Mouse (Mus musculus) CD4-positive, CD25-positive, alpha-beta regulatory T cell, adult 4 months (primary cell): ENCODE results near the gene Coq7. TPM values are rescaled to one million over a fixed set of nuclear protein-coding genes. Genes with fewer than 3 reads are reported as not detected.
A peak's percentile ranks its signal among the peaks of the same experiment; 100 is the strongest.

ENCODE experiments used
- ATAC-seq: one replicate; pipeline ENCODE4 v1.8.0; 2017
- polyA plus RNA-seq, 2 experiments: library from polyadenylated mRNA; unstranded; fragments of 100-300 nt; shearing (Covaris generic); gene quantifications; one replicate each; pipeline ENCODE4 v1.2.1; 2017

Gene Coq7
- polyA plus RNA-seq, 2 experiments from 2014 or later = 10.3 to 10.7 TPM

DNA sequence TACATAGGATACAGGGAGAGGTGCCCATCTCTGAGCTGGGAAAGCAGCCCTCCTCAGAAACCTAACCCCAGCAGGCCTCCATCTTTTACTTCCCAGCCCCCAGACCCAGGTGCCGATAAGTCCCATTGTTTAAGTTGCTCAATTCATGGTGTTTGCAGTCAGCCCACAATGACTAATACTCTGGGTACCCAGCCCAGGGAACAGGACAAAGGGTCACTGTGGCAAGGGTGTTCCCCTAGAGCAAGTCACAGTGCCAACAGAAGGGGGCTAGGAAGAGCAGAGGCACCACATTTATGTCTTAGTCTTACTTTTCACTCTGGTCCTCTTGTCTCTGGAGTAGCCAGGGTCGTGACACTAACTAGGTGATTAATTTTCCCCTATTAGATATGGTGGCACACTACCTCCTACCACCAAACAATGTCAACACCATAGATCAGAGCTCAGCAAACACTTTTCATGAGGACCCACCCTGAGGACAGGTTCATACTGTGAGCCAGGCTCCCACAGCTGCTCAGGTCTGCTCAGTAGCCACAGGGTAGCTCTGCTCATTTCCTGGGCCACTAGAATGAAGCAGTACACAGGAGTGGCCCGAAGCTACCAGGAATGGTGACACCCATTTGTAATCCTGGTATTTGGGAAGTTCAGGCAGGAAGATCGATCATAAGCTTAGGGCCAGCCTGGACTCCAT, 38.1 kb downstream of the Coq7 start:
- no peak for ATAC-seq

DNA sequence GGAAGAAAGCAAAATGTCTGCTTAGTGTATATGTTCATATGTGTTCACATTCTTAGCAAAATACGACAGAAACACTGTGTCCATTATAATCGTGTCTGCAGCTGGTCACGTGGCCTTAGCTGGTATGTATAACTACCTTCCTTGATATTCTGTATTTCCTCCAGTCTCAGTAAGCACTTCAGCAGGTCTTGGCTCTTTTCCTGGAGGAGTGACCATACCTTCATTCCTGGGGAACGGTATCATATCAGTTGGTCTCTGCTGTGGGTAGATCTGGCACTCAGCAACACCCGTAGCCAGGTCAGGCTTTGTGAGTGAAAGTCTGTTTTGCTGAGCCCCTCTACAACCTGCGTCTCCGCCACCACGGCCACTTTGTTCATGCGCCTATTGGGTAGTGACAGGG, 39.3 kb downstream of the Coq7 start:
- ATAC-seq = no peak

DNA sequence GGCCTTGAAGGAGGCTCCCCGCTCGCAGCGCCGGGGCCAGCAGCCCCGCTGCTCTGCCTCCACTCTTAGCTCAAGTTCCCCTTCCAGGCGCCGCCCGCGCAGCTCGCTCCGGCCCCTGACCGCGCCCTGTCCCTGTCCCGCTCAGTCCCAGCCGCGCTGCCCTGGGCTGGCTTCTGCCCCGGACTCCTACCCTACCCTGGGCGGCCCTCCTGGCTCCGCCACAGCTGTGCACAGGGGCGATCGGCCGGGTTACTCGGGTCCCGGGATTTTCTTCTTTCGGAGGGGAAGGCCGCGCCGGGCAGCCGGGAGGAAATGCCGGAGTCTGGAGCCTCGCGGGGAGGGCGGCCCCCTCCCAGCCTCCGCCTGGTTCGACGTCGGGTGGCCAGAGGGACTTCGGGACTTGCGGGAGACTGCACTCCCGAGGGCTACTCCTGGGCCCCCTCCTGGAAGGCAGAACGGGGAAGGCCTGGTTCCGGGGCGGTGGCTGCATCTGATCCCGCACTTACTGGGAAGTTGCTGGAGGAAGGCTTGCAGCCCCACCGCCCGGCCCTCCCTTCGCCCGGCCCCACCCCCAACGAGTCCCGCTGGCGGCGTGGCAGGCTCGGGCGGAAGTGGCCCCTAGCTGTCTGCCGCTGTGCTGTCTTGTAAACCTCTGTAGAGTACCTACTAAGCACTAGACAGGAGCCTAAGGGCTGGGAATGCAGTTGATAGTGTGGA, 41.6 kb downstream of the Coq7 start, which contains the start of gene Itpripl2:
Gene Itpripl2 (minus strand): TSS at position 545 of the 717 bp plus-strand sequence.
- peak; percentile 89 for ATAC-seq

DNA sequence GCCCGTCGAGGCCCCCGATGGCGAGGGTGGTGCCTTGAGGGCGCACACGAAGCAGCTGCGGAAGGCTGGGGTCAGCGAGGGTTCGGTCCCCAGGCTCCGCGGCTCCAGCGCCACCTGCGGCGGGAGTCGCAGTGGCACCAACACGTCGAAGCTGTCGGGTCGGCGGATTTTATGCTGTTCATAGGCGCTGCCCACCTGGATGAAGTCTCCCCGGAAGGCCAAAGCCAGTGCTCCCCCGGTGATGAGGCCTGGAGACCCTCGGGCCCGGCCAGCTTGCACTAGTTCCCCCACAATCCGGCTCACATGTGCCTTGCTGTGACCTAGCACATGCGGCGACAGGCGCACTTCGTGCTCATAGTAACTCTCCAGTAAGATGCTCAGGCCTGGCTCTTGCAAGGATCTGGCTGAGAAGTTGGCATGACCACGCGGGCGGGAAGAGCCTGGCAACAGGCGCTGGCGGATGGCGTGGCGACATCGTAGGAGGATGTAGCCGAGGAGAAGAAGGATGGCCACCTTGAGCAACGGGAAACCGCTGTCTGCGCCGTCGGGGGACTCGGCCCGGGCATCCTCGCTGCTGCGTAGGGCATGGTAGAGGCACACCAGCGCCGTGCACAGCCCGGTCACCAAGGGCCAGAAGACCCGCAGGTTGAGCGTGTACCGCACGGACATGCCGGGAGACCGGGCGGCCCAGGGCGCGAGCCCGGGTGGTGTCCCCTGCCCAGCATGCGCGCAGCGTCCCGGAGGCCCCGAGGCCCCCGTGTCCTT, 42.3 kb downstream of the Coq7 start:
- ATAC-seq = no peak

DNA sequence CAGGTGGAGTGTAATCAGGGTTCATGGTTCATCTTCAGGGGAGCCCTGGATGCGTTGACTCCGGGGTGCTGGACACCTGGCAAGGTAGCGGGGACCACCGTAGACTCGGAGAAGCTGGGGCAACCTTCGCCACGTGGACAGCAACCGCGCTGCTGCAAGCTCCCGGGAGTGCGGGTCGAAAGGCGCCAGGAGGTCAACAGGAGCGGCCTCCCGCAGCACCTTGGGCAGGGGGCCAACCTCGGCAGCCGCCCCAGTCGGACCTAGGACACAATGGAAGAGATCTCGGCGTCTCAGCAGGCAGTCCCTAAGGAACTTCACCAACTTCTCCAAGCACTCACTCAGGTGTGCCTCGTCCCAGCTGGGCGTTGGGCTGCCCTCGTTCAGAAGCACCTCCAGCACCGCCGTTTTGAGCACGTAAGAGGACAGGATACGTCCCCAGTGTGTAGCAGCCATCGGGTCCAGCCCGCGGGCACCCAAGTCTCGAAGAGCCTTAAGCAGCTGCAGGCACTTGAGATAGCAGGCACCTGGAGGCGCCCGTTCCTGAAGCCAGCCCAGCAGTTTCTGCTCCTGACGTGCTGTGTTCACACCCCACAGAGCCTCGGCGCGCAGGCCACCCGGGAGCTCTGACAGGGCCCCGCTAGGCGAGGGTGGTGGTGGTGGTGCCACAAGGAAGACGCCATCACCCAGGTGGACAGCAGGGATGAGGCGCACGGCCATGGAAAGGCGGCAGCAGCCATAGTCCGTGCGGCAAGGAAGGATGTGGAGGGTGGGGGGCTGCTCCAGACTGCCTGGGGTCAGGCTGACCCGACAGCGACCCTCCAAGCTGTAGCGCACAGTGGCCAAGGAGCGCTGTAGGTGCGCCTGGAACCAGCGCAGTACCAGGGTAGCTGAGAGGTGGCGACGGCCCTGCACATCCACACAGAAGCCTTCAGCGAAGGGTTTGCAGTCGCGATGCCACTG, 43.2 kb downstream of the Coq7 start:
- no peak for ATAC-seq

GRCm38 (mm10) chr7:118488060-118488664, 45.0 kb downstream of the Coq7 start:
- no peak for ATAC-seq

DNA sequence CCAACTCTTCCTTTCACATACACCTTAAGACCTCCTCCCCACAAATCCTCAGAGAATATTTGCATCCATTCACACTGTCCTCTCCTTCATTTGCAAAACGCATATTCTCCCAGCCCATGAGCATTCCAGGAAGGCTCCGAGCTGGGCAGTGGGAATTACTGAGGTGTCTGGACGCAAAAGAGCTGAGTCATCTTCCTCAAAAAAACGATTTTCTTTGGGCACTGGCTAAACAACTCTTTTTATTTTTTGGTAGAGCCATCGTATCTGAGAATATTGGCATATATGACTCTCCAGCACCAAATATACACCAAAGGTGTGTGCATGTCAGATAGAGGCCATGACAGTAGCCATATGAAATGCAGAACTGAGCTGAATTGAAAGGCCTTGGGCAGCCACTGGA, 46.2 kb downstream of the Coq7 start:
- no peak for ATAC-seq

DNA sequence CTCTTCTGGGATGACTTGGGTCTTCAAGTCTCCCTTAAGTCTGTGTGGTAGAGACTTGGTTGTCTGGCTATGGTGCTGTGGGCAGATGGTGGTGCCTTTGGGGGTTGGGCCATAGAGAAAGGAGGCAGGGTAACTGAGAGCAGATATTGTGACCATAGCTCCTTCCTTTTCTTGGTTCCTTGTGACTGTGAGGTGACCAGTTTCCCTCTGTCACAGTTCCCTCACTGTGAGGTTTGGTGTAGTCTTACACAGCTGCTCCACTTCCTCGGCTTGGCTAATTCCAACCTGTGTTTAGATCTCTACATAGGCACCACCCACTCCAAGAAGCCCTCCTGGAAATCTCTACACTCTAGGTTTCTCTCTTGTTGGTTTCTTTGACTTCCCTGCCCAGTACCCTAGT, 49.2 kb downstream of the Coq7 start:
- no peak for ATAC-seq

DNA sequence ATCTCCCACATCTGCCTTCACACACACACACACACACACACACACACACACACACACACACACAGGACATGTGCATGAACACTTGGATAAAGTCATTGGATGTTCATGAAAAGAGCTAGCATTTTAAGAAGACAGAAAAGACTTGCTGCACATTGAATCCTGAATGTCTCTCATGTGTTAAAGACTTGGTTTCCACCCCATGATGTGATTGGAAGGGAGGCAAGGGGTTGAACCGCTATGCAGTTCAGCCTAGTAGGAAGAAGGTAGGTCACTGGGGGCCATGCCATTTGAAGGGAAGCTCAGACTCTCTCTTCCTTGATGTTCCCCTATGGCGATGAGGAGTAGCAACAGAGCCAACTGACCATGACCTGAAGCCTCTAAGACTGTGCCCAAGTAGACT, 51.2 kb downstream of the Coq7 start:
- no peak for ATAC-seq

- ATAC-seq = no peak
These were observed 51.9 kb downstream of the Coq7 start for GRCm38 (mm10) chr7:118481047-118481810.

- ATAC-seq = no peak
These were observed 52.9 kb downstream of the Coq7 start for GRCm38 (mm10) chr7:118480160-118480709.

GRCm38 (mm10) chr7:118478835-118479312, 54.3 kb downstream of the Coq7 start:
- no peak for ATAC-seq

GRCm38 (mm10) chr7:118476428-118476827, 56.7 kb downstream of the Coq7 start:
- ATAC-seq = no peak

DNA sequence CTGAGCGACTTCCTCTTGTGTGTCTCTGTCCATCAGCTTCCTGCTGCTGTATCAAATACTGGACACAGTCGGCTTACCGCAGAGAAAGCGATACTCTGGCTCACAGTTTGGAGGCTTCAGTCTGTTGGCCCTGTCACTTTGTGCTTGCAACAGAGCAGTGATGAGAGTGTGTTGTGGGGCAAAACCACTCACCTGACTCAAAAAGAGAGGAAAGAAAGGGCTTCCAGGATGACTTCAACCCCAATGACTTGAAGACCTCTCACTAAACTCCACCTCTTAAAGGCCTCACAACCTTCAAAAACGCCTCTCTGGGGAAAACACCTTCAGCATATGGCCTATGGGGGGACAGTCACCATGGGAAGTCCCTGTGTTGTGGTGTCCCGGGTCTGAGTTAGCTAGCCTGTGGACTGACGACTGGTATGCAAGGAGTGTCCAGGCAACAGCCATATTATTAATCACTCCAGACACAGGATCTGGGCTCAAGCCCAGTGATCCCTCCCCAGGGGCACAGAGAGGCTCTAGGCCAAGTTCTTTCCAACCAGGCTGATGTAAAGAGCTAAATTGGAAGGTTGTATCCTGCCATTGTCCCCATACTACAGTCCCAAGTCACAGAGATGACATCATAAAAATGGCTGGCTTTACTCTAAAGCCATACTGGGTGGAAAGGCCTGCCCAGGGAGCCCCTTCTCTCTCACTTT, 58.0 kb downstream of the Coq7 start:
- ATAC-seq = no peak

DNA sequence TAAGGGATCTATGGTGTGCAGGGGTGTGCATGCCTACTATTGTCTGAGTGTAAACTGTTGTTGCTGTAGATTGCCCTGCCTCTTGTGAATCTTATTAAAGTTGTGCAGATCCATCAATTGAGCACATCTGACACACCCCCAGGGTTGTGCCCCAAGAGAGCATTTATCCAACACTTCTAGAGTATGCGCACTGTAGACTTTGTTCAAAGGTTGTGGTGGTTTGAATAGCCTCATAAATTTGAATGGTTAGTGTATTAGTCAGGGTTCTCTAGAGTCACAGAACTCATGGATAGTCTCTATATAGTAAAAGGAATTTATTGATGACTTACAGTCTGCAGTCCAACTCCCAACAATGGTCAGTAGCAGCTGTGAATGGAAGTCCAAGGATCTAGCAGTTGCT, 60.3 kb downstream of the Coq7 start:
- ATAC-seq = no peak

- ATAC-seq = no peak
These were observed 65.1 kb downstream of the Coq7 start for GRCm38 (mm10) chr7:118468060-118468459.

GRCm38 (mm10) chr7:118464432-118464831, 68.7 kb downstream of the Coq7 start:
- ATAC-seq = no peak

GRCm38 (mm10) chr7:118462818-118463762, 70.1 kb downstream of the Coq7 start:
- ATAC-seq = no peak
